Mouse (Mus musculus): ENCODE measurements around the gene Usp35.
A peak's percentile ranks its signal among the peaks of the same experiment; 100 is the strongest.

Gene Usp35

DNA sequence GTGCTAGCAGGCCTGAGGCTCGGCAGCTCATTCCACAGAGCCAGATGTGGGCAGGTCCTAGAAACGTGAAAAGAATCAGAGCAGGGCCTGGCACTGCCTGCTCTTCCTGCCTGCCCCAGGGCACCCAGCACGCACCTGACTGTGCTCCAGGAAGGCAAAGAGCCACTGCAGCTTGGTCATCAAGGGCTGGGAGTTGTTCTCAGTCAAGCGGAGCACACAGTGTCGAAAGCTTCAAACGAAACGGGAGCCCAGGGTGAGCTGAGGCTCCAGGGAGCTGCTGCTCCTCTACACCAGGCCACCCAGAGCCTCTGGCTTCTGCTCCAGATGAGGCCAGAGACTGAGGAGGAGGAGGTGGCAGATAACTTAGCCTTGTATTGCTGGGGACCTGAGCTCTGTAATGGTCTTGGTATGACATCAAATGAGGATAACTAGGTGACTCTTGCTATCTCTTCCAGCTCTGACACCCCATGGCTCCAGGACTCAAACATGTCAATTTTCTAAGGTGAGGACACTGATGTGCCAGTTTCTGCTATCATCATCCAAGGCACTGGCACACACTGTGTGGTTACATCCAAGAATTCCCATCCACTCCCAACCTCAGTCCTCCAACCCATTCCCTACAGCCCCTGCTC, 18.3 kb downstream of the Usp35 start:
- DNase-seq (ENCODE audit: extremely low spot score): no peak

GRCm38 (mm10) chr7:97312856-97313255, 19.0 kb downstream of the Usp35 start:
- no peak for DNase-seq (ENCODE audit: extremely low spot score)

GRCm38 (mm10) chr7:97312196-97312595, 19.6 kb downstream of the Usp35 start:
- no peak for DNase-seq (ENCODE audit: extremely low spot score)

- DNase-seq (ENCODE audit: extremely low spot score): no peak
Measured at GRCm38 (mm10) chr7:97311620-97312019, 20.2 kb downstream of the Usp35 start.

- no peak for DNase-seq (ENCODE audit: extremely low spot score)
Measured at GRCm38 (mm10) chr7:97310341-97310635, 21.5 kb downstream of the Usp35 start.

DNA sequence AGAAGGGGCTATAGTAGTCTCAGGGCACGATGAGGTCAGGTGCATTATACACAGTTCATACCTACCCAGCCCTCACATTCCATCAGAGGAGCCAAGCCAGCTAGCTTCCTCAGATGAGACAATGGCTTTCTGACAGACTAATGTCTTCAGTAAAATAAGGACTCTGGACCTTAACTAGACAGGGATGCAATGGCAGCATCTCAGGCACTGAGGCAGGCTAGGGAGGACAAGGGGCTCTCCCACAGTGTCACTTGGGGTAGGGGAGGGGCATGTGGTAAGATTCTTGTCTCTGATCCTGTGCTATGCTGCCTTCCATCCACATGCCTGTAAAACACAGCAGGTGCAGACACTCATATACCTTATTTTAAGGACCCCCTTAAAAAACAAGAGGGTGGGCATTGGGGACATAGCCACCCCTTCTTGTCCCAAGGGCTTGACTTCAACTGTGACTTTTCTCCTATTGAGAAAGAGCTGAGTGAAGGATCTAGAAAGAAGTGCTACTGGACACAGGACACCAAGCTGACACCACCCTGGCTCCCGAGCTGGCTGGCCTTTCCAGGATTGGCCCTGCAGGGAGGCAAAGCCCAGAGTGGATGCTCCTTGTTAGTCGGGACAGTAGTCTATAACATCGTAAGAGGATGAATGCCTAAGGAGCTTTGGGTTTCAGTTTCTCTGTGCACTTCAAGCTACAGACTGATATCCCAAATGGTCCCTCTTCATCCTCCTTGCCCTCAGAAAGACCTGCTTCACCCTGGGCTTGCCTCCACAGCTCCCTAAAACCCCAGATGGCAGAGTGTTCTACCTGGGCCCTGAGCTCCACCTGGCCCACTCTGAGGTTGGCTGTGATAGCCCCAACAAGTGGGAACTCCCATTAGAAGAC, 22.1 kb downstream of the Usp35 start:
- no peak for DNase-seq (ENCODE audit: extremely low spot score)

DNA sequence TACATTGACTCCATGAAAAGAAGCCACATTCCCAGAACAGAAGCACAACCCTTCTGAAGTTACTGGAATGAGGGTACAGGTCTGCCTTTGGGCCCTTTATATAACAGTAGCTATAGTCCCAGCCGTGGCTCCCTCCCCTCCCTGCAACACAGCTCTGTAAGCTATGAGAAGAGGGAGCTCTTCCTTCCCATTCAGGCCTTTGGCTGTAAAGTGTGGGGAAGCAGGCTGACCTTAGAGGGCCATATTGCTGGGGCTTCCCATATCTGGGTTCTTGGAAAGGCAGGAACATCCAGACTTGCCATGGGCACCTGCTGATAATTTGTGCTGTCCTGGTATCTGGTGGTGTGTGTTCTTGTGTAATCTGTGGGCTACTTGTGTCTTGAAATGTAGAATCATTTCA, 24.3 kb downstream of the Usp35 start:
- no peak for DNase-seq (ENCODE audit: extremely low spot score)

DNA sequence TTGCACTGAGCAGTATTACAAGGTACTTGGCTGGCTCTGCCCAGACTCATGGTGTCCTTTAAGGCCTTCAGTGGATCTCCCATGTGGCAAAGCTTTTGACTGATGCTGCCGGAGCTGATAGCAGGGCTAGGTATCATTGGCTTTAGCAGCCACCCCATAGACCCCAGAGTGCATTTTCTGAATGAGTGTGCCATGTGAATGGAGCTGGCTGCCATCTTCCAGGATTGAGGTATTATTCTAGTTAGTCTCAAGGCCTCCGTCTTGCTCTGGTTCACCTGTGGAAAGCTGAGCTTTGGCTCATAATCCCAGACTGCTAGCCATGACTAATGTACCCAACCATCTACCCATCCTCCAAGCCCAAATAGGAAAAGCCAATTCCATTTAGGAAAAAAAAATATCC, 25.0 kb downstream of the Usp35 start:
- no peak for DNase-seq (ENCODE audit: extremely low spot score)

DNA sequence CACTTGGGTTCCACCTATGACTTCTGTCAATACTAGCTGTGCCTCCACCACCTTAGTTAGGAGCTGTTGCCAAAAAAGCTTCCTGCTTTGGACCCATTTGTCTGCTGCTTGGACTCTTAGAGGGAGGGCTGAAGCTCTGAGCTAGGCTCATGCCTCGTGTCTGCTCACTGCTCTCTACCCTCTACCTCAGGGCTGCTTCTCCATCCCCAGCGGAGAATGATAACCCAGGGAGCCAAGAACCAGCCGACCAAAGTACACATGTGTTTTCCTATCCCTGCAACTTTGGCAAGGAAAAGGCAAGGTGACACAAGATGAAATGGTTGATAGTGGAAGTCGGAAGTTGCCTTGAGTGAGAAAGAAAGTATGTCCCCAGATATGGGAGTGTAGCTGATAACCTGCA, 26.6 kb downstream of the Usp35 start:
- DNase-seq (ENCODE audit: extremely low spot score): no peak

GRCm38 (mm10) chr7:97304471-97304870, 27.3 kb downstream of the Usp35 start:
- no peak for DNase-seq (ENCODE audit: extremely low spot score)

DNA sequence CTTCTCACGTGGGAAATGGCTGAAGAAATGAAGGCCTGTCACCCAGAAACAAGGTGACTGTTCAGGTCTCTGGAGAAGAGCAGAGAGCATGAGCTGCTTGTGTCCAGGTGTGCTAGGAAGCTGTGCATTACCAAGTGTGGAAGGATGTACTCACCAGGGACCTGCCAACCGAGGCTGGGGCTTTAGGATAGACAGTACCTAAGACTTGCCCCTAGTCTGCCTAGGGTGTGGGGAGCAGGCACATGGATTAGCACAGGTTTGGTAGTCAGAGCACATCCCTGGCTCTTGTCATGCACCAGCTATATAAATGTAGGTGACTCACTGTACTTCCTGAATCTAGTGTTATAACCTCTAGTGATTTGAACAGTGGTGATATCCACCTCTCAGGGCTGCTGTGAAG, 28.2 kb downstream of the Usp35 start:
- no peak for DNase-seq (ENCODE audit: extremely low spot score)

- DNase-seq (ENCODE audit: extremely low spot score): no peak
Measured at GRCm38 (mm10) chr7:97302876-97303275, 28.9 kb downstream of the Usp35 start.

DNA sequence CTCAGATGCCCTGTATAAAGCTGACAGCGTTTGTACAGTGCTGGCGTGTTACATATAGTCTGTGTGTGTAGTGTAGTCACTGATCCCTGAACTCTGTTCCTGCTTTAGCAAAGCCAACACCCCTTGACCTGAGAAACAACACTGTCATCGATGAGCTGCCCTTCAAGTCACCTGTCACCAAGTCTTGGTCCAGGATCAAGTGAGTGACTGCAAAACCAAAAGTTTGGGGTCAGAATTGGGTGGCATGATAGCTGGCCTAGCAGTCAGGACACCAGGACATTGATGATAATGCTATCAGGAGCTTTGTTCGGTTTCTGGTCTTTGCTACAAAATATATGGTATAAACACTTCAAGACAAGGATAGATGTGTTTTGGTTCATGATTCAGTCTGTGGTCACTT, 29.6 kb downstream of the Usp35 start:
- DNase-seq (ENCODE audit: extremely low spot score): no peak

DNA sequence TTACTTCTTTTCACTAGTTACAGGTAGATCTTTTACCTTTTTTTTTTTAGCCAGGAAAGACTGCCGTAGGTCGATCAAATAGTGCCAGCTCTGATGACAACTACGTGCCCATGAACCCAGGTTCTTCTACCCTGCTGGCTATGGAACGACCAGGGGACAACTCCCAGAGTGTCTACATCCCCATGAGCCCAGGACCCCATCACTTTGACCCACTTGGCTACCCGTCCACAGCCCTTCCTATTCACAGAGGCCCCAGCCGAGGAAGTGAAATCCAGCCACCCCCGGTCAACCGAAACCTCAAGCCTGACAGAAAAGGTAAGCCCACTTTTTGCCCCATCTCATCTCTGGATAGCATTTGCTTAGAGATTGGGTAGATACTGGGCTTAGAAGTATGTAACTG, 30.5 kb downstream of the Usp35 start:
- DNase-seq (ENCODE audit: extremely low spot score): no peak

DNA sequence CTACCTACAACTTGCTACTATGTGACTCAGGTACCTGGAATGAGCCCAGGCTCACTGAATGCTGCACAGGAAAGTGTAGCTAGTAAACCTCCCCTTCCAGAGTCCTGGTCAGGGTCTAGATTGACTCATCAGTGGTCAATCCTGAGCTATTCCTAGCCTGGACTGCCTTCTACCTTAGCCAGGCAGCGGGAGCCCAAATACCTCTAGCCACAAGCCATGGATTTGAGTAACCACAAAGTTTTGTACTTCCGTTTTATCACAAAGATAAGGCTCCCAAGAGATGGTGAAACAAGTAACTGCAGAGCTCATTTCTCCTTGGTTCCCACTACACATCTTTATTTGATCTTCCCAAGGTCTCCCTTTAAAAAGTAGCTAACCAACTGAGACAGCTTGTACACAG, 30.9 kb downstream of the Usp35 start:
- DNase-seq (ENCODE audit: extremely low spot score): no peak

- no peak for DNase-seq (ENCODE audit: extremely low spot score)
Measured at GRCm38 (mm10) chr7:97298943-97299342, 32.9 kb downstream of the Usp35 start.

- DNase-seq (ENCODE audit: extremely low spot score): no peak
Measured at GRCm38 (mm10) chr7:97298279-97298678, 33.5 kb downstream of the Usp35 start.

DNA sequence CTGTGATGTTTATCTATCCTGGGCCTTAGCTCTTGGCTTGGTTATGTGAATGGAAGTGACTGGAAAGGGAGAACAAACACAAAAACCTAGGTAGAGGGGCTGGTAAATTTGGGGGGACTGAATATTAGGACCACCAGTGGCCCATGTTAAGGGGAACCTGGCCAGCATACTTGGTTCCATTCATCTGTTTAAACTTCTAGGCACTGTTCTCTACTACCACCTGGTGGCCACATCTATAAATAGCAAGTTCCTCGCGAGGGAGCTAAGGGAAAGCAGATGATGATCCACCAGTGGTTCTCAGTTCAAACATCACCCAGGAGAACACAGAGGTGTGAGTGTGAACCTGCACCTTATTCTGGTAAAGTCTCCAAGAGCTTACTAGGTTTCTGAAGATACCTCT, 34.4 kb downstream of the Usp35 start:
- peak; percentile 68 for DNase-seq (ENCODE audit: extremely low spot score)

DNA sequence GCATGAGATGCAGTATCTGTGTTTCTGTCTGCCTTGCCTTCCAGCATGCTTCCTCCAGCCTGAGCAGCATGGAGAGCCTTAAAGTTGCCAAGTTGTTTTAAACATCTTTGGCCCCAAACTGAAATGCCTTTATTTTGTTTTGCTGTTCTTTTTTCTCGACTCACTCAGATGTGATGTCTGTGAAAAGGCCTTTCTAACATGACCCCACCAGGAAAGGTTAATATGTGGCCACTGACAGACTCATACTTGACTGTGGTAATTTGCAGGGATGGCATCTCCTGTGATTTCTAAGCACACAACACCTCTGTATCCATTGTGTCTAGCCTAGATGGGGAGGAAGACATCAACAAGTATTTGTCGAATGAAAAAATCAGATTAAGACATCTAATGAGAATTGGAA, 34.8 kb downstream of the Usp35 start:
- DNase-seq (ENCODE audit: extremely low spot score): no peak

DNA sequence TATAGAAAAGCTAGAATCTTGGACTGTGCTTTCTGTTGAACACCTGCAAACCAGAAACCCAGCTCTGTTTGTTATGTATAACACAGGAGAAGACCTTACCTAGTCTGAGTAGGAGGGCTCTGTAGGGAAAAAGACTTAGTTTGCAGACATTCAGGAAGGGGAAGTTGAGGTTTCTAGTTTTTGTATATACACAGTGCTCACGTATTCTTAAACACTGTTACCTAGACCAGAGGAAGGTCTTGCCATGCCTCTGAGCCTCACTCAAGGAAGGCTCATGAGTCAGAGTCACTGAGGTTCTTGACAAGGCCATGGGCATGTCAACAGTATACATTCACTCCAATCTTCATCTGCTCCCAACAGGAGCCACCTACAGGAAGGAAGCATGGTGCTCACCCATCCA, 60.8 kb downstream of the Usp35 start:
- DNase-seq (ENCODE audit: extremely low spot score): no peak

- DNase-seq (ENCODE audit: extremely low spot score): no peak
Measured at GRCm38 (mm10) chr7:97270367-97270766, 61.5 kb downstream of the Usp35 start.

DNA sequence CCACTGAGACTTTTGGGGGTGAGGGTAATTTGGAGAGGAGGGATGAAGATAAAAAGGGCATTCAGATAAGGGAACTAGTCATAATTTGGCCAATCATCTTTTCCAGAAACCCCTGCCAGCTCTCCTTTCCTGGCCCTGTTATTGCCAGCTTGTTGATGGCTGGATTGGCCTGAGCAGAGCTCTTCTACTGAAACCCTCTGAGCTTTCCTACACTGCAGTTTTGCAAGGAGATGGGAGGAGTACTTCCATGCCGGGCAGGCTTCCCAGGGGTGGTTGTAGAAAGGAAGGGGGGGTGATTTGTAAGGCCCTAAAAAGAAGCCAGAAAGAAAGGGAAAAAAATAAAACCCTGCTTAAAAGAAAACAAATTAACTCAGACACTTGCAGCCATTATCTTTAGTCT, 69.3 kb downstream of the Usp35 start:
- no peak for DNase-seq (ENCODE audit: extremely low spot score)

All from embryo, embryonic 9.5 days (tissue).